Mouse (Mus musculus): ENCODE measurements around the gene Dock2. TPM values are rescaled to one million over a fixed set of nuclear protein-coding genes. Genes with fewer than 3 reads are reported as not detected.

The Dock2 gene
- polyA plus RNA-seq, 1 experiment from 2014 or later = 0.68 TPM

GRCm38 (mm10) chr11:34438429-34438828, 345.3 kb downstream of the Dock2 start:
- WGBS = 74% methylated on average over 2 of the region's 2 CpGs
- ATAC-seq (replicated peaks) = no peak

GRCm38 (mm10) chr11:34437446-34437845, 346.2 kb downstream of the Dock2 start:
- Histone ChIP-seq H3K36me3 (replicated peaks) (no peaks in the 10 kb centered on the region), H3K9me3 (no peaks in the 10 kb centered on the region), H3K4me3 (no peak overlapping the region), H3K27ac (no peak overlapping the region), H3K4me1 (no peaks in the 10 kb centered on the region), H3K27me3 (replicated peaks) (no peaks in the 10 kb centered on the region), H3K4me2 (no peak overlapping the region), H3K9ac (no peak overlapping the region)
- no peak for ATAC-seq (replicated peaks)
- 74% methylated on average over 1 of the region's 1 CpGs for WGBS

More at GRCm38 (mm10) chr11:34438429-34438828, 345.3 kb downstream of the Dock2 start:
- Histone ChIP-seq H3K4me2 (no peak overlapping the region), H3K4me3 (no peak overlapping the region), H3K27me3 (replicated peaks) (no peaks in the 10 kb centered on the region), H3K9me3 (no peaks in the 10 kb centered on the region), H3K36me3 (replicated peaks) (no peaks in the 10 kb centered on the region), H3K9ac (no peak overlapping the region), H3K27ac (no peak overlapping the region), H3K4me1 (no peaks in the 10 kb centered on the region)

DNA sequence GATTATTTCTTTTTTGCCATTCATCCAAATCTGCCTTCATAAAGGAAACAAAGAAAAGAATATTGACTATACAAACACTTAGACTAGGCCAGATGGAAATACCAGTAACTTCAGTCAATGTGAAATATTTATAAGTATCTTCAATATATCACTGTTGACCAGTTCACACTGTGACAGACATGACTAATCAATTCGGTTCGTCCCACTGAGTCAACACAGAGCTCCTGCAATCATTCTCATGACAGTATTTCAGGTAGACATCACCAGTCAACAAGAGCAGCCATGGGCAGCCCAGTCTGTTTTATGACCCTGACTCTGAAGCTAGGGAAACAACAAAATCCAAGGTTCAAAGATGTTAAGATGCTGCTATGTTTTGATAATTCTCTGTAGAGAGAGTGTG, 351.7 kb downstream of the Dock2 start:
- H3K4me2 ChIP-seq = no peak overlapping the region
- 89% methylated on average over 2 of the region's 2 CpGs for WGBS
- H3K4me1 ChIP-seq = no peaks in the 10 kb centered on the region
- H3K9me3 ChIP-seq = no peaks in the 10 kb centered on the region
- H3K27ac ChIP-seq = no peak overlapping the region
- H3K4me3 ChIP-seq = no peak overlapping the region
- no peaks in the 10 kb centered on the region for H3K27me3 ChIP-seq (replicated peaks)
- ATAC-seq (replicated peaks) = no peak
- no peak overlapping the region for H3K9ac ChIP-seq
- H3K36me3 ChIP-seq (replicated peaks) = no peaks in the 10 kb centered on the region

- no peak overlapping the region for H3K9ac ChIP-seq
- H3K4me2 ChIP-seq = no peak overlapping the region
- 79% methylated on average over 5 of the region's 5 CpGs for WGBS
- no peaks in the 10 kb centered on the region for H3K4me1 ChIP-seq
- no peaks in the 10 kb centered on the region for H3K9me3 ChIP-seq
- H3K27me3 ChIP-seq (replicated peaks) = no peaks in the 10 kb centered on the region
- H3K4me3 ChIP-seq = no peak overlapping the region
- no peak for ATAC-seq (replicated peaks)
- no peaks in the 10 kb centered on the region for H3K36me3 ChIP-seq (replicated peaks)
- H3K27ac ChIP-seq = no peak overlapping the region
Measured at GRCm38 (mm10) chr11:34431371-34431770, 352.3 kb downstream of the Dock2 start.

DNA sequence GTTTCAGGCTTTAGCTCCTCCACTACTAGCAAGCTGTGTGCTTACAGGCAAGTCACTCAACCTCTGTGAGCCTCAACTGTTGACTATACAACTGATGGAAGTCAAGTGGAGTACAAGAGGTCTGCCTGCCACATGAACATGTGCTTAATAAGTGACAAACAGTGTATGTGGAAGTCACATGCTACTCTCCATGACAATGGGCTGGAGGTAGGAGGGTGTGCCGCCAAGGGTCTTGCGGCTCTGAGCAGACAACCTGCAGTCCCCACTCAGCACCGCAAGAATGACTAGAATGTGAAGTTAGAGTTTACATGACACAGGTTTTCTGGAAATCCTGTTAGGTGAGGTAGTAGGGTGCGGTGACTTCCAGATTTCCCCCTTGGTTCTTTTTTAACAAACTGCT, 352.8 kb downstream of the Dock2 start:
- H3K4me1 ChIP-seq = no peaks in the 10 kb centered on the region
- no peaks in the 10 kb centered on the region for H3K27me3 ChIP-seq (replicated peaks)
- H3K4me3 ChIP-seq = no peak overlapping the region
- H3K27ac ChIP-seq = no peak overlapping the region
- H3K4me2 ChIP-seq = no peak overlapping the region
- no peak overlapping the region for H3K9ac ChIP-seq
- WGBS = 85% methylated on average over 4 of the region's 4 CpGs
- H3K36me3 ChIP-seq (replicated peaks) = no peaks in the 10 kb centered on the region
- ATAC-seq (replicated peaks) = no peak
- no peaks in the 10 kb centered on the region for H3K9me3 ChIP-seq

- no peak overlapping the region for H3K4me3 ChIP-seq
- no peaks in the 10 kb centered on the region for H3K36me3 ChIP-seq (replicated peaks)
- no peaks in the 10 kb centered on the region for H3K4me1 ChIP-seq
- WGBS = 92% methylated on average over 5 of the region's 5 CpGs
- H3K27ac ChIP-seq = no peak overlapping the region
- no peaks in the 10 kb centered on the region for H3K27me3 ChIP-seq (replicated peaks)
- no peak overlapping the region for H3K9ac ChIP-seq
- no peak for ATAC-seq (replicated peaks)
- H3K9me3 ChIP-seq = no peaks in the 10 kb centered on the region
- no peak overlapping the region for H3K4me2 ChIP-seq
Measured at GRCm38 (mm10) chr11:34427212-34427611, 356.5 kb downstream of the Dock2 start.

DNA sequence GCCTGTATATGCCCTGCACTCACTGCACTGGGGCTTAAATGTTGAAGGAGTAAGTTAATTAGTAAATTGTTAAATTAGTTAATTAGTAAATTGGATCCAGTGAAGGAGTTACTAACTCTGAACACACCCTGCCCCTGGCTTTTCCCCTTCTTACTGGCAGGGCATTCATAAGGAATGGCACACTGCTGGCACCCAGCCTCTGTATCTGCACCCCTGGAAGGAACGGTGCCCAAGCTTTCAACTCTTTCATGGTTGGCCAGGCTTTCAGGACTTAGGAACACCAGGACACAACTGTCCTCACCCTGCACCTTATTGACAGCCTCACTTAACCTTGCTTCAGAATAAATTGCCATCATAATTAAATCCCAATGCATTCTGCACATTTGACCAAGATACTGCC, 359.1 kb downstream of the Dock2 start:
- H3K36me3 ChIP-seq (replicated peaks) = no peaks in the 10 kb centered on the region
- no peak for ATAC-seq (replicated peaks)
- 82% methylated on average over 1 of the region's 1 CpGs for WGBS
- H3K4me1 ChIP-seq = no peaks in the 10 kb centered on the region
- no peaks in the 10 kb centered on the region for H3K9me3 ChIP-seq
- no peak overlapping the region for H3K4me2 ChIP-seq
- H3K9ac ChIP-seq = no peak overlapping the region
- no peak overlapping the region for H3K27ac ChIP-seq
- no peak overlapping the region for H3K4me3 ChIP-seq
- no peaks in the 10 kb centered on the region for H3K27me3 ChIP-seq (replicated peaks)

DNA sequence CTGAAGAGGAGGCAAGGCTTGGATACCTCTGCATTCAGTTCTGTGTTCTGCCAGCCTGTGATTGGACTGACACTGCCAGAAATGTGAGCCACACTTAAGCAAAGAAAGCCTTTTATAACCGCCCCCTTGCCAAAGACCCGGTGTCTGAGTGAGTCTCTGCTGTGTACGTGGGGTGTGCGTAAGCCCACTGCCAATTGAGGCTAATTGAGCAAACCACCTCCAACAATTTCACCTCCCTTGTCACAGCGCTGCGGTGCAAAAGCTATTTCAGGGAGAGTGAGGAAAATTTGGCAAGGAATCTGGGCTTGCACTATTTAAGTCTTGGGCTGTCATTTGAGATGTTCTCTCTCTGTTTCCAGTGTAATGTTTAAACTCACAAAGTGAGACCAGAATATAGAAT, 362.6 kb downstream of the Dock2 start:
- Histone ChIP-seq H3K4me1 (peaks cover 15% of the 10 kb centered on the region), H3K27ac (no peak overlapping the region), H3K9ac (no peak overlapping the region), H3K27me3 (replicated peaks) (no peaks in the 10 kb centered on the region), H3K9me3 (no peaks in the 10 kb centered on the region), H3K36me3 (replicated peaks) (no peaks in the 10 kb centered on the region), H3K4me3 (no peak overlapping the region), H3K4me2 (no peak overlapping the region)
- no peak for ATAC-seq (replicated peaks)
- 60% methylated on average over 6 of the region's 6 CpGs for WGBS

DNA sequence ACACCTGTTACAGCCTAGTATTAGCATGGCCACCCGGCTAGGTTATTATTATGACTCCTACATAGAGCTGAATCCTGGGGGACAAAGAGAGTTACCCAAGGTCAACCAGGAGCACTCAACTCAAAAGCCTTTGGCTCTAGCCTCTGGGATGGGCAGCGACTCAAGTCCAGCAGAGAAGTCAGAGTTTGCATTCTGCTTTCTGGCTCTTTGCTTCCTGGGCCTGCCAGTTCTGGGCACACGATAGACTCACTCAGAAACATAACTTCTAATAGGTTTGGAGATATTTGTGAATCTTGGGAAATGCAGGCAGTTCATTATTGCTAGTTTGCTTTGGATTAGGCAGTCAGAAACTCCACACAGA, 367.1 kb downstream of the Dock2 start:
- H3K27ac ChIP-seq = peak overlapping the region; percentile 45; the same call in 1 of the 2 replicates

DNA sequence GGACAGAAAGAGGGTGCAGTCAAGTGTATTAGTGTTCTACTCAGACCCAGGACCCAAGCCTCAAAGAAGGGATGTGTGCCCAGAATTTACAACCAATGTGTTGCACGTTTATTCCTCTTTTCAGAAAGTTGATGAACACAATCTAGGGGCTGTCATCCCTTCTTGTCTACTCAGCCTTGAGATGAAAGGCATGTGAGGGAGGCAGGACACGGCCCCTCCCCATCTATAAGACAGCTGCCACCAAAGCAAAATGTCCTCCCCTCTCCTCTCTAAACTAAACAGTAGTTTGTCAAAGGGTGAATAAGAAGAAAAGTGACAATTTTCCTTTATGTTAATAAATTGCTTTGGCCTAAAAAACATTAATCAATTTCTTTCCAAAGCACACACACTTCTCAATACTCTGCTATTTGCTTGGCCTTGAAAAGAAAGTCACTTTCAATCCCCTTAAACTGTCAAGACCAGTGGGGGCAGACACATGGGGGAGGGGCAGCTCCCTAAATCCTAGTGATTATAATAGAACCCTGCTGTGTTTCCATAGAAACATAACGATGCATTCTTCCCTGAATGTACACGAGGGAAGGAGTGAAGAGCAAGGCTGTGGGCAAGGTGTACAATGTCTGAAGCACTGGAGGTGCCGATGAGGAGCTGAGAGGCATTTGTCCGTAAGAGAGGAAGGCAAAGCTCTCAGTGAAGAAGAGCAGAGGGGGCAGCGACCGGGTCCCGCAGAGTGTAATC, 367.6 kb downstream of the Dock2 start:
- H3K36me3 ChIP-seq (replicated peaks) = no peaks in the 10 kb centered on the region
- no peaks in the 10 kb centered on the region for H3K27me3 ChIP-seq (replicated peaks)
- peaks cover 17% of the 10 kb centered on the region for H3K4me1 ChIP-seq
- no peak overlapping the region for H3K4me3 ChIP-seq
- H3K9ac ChIP-seq = no peak overlapping the region
- H3K9me3 ChIP-seq = no peaks in the 10 kb centered on the region
- H3K27ac ChIP-seq = peak overlapping the region; percentile 45; the same call in 1 of the 2 replicates
- 0 out of 2 replicates have a peak overlapping the region, but pooled peaks have one; percentile 11 for H3K4me2 ChIP-seq
- 29% methylated on average over 9 of the region's 9 CpGs for WGBS
- peak; percentile 84; the same call in 1 of the 2 replicates for ATAC-seq (replicated peaks)

More for the DNA sequence above, 367.1 kb downstream of the Dock2 start:
- ATAC-seq (replicated peaks) = peak; percentile 38; the same call in 1 of the 2 replicates
- H3K4me1 ChIP-seq = peaks cover 17% of the 10 kb centered on the region
- no peak overlapping the region for H3K4me3 ChIP-seq
- no peaks in the 10 kb centered on the region for H3K36me3 ChIP-seq (replicated peaks)
- 65% methylated on average over 3 of the region's 3 CpGs for WGBS
- no peak overlapping the region for H3K9ac ChIP-seq
- no peaks in the 10 kb centered on the region for H3K27me3 ChIP-seq (replicated peaks)
- H3K9me3 ChIP-seq = no peaks in the 10 kb centered on the region
- 0 out of 2 replicates have a peak overlapping the region, but pooled peaks have one; percentile 11 for H3K4me2 ChIP-seq

- ATAC-seq (replicated peaks) = peak; percentile 67; the same call in 1 of the 2 replicates
- no peak overlapping the region for H3K27ac ChIP-seq
- peaks cover 13% of the 10 kb centered on the region for H3K4me1 ChIP-seq
Measured at GRCm38 (mm10) chr11:34406850-34407249, 376.8 kb downstream of the Dock2 start.

DNA sequence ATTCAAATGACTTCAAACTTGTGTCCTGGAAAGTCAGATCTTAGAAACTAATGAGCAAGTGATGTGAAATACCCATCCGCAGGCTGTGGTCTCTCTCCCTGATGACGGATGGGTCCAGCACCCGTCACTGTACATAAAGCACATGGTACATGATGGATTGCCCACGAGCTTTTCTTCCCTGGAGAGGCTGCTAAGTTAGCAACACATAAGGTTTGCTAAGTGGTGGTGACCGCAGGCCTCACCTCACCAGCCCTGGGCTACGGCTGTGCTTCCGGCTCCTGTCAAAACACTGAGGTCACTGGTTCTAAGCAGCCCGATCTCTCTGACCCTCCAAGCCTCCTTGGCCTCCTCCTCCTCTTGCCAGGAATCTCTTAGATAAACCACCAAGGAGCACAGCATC, 377.4 kb downstream of the Dock2 start:
- H3K9ac ChIP-seq = no peak overlapping the region
- H3K27ac ChIP-seq = no peak overlapping the region
- no peak overlapping the region for H3K4me2 ChIP-seq
- ATAC-seq (replicated peaks) = no peak
- peaks cover 13% of the 10 kb centered on the region for H3K4me1 ChIP-seq
- H3K9me3 ChIP-seq = no peaks in the 10 kb centered on the region
- WGBS = 75% methylated on average over 8 of the region's 8 CpGs
- no peaks in the 10 kb centered on the region for H3K27me3 ChIP-seq (replicated peaks)
- H3K4me3 ChIP-seq = no peak overlapping the region
- H3K36me3 ChIP-seq (replicated peaks) = no peaks in the 10 kb centered on the region

More at GRCm38 (mm10) chr11:34406850-34407249, 376.8 kb downstream of the Dock2 start:
- no peak overlapping the region for H3K9ac ChIP-seq
- H3K4me3 ChIP-seq = no peak overlapping the region
- WGBS = 15% methylated on average over 5 of the region's 5 CpGs
- no peaks in the 10 kb centered on the region for H3K27me3 ChIP-seq (replicated peaks)
- H3K36me3 ChIP-seq (replicated peaks) = no peaks in the 10 kb centered on the region
- no peaks in the 10 kb centered on the region for H3K9me3 ChIP-seq
- H3K4me2 ChIP-seq = no peak overlapping the region

GRCm38 (mm10) chr11:34405311-34405710, 378.4 kb downstream of the Dock2 start:
- Histone ChIP-seq H3K9me3 (no peaks in the 10 kb centered on the region), H3K27ac (no peak overlapping the region), H3K9ac (no peak overlapping the region), H3K4me1 (peaks cover 13% of the 10 kb centered on the region), H3K4me2 (no peak overlapping the region), H3K27me3 (replicated peaks) (no peaks in the 10 kb centered on the region), H3K36me3 (replicated peaks) (no peaks in the 10 kb centered on the region), H3K4me3 (no peak overlapping the region)
- ATAC-seq (replicated peaks) = no peak
- WGBS = 74% methylated on average over 1 of the region's 1 CpGs

All from midbrain, embryonic 15.5 days (tissue).